Mouse (Mus musculus) c-Kit-positive CD71-negative TER-119-negative erythroid progenitor cells, embryonic 14.5 days (primary cell): Measurements from ENCODE around the gene Fam83c.
"Not testable (repeated sequence)": the region's sequence is repeated elsewhere in the genome, so short reads cannot be mapped to it uniquely, and the experiment has no call there.

ENCODE experiments used
- DNase-seq: peaks from one replicate; pipeline ENCODE4 v3.0.0-alpha.2; 2013; ENCODE audit warnings: low read depth

The Fam83c gene

GRCm38 (mm10) chr2:155834732-155835131 lies at the start of gene Fam83c:
TSS of gene Fam83c (minus strand) at chr2:155834854.
- no peak for DNase-seq

DNA sequence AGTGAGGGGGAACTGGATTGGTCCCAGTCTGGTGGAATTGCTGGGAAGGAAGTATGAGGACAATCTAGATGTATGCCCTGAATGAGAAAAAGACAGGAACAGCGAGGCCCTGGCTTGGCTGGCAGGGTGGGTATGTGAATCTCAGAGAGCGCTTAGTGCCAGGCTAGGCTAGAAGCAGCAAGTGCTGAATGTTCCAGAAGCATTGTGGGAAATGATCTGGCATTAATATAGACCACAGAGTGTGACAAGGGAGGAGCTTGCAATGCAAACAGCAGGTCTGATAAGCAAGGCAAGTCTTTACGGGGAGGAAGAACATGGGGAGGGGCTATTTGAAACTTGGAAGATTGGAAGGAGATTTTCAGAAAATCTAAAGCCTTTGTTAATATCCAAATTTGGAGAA lies 47.4 kb upstream of the Fam83c start:
- no peak for DNase-seq

DNA sequence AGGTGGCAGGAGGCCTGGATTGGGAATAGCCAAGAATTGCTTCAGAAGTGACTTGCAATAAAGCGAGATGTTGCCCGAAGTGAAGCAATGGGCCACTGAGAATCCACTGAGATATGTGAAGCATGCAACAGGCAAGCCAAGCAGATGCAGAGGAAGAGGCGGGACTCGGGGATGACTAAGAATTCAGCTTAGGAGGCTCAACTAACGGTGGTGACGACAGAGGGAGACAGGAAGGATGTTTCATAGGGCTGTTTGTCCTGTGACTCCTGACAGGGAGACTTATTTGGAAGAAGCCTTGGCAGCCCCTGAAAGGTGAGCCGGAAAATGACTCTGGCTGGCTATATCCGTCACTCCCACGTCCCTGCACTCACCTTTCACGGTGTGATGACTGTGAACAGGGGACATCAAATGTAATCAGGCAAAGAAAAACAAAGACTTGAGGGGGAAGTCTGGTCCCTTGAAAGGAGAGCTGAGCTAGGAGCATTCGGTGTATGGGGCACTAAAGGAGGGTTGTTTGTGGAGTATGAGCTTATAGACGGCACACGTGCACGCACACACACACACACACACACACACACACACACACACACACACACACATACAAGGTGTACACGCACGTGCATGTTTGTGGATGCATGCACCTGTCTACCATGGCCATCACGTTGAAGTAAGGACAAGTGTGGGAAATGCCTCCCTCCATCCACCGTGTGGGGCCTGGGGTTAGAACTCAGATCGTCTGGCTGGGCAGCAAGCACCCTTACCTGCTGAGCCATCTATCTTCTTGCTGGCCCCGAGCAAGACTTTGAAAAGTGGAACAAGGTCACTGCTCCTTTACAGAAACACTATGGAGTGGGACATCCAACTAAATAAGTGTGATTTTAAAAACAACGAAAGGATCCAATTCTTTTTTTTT lies 44.6 kb upstream of the Fam83c start:
- peak; percentile 20 for DNase-seq

GRCm38 (mm10) chr2:155873636-155874035 lies 39.0 kb upstream of the Fam83c start:
- no peak for DNase-seq

DNA sequence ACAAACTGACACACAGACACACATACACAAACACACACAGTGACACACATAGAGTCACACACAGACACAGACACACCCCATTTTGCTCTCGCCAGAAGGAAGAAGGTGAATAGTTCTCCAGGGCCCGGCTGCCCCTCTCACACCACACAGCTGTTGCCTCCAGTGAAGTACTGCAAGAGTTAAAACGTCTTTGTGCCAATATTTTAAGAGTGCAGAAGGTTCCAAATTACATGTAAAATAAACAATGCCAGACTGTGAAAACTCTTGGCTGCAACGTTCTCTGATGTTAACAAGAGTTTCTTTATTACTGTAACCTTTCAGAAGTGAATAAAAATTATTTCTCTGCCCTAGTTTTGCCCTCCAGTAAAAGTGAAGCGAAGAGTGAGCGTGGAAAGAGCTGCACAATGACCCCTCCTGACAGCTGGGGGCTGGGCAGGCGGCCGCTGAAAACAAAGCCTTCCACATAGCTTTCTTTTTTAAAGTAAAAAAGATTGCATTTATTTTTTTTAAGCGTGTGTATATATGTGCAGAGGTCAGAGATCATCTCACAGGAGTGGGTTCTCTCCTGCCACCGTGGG lies 38.4 kb upstream of the Fam83c start:
- DNase-seq, result no peak

DNA sequence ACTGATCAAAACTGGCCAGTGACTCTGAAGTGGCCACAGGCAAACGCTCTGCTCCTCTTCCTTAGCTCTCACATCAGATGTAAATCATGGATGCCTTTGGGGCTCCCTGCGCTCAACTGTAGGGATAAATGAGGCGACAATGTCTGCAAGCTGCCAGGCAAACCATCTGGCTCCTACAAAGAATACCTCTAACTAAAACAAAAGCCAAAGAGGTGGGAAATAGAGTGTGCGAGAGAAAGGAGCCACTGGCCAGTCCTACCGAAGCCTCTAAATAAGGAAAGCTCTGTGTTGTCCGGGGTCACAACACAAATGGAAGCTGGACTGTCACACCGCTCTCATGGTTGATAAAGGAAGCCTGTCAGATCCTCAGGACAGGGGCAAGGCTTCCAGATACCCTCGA lies 37.8 kb upstream of the Fam83c start:
- DNase-seq, result no peak

- no peak for DNase-seq
Observed at GRCm38 (mm10) chr2:155869772-155870171, 35.1 kb upstream of the Fam83c start.

DNA sequence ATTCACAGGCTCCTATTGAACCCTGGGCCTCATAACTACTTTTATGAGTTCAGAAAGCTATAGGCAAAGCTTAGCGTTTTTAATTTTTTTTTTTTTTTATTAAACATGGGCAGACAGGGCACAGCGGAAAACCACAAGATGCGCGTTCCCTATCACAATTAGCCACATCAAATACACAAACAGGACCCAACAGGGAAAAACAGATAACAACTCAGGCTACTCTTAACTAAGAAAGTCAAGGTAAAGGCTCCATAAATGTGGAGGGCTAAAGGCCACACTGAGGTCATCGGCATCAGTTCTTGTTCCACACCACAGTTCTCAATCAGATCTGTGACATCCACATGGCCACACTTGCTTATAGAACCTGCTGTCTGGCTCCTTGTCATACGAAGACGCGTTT lies 33.7 kb upstream of the Fam83c start:
- no peak for DNase-seq

DNA sequence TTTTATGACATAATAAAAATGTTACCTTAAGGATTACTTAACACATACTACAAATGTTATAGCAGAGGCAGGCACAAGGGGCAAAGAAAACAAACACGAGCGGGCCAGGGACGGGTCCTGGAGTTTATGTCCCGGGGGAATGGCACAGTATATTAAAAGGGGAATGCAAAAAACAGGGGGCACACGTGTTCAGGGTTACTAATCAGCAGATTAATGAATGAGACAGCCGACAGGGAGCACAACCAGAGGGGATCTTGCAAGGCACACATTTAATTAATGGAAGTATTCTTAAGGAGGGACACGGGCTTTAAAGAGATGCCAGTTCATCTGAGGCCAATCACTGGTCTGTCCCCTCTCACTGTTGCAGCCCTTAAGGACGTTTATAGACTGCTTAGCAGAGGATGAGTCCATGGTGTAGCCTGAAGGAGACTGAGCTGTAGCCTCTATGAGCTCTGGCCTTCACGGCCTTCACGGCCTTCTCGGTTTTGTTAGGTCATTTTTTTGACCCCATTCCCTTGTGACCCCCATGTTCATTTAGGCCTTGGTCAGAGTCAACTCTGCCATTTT lies 28.7 kb upstream of the Fam83c start:
- no peak for DNase-seq

GRCm38 (mm10) chr2:155862573-155863300 lies 28.1 kb upstream of the Fam83c start:
- DNase-seq, result no peak

GRCm38 (mm10) chr2:155861581-155861980 lies 26.9 kb upstream of the Fam83c start:
- DNase-seq, result no peak

- no peak for DNase-seq
Observed at GRCm38 (mm10) chr2:155860102-155860501, 25.4 kb upstream of the Fam83c start.

DNA sequence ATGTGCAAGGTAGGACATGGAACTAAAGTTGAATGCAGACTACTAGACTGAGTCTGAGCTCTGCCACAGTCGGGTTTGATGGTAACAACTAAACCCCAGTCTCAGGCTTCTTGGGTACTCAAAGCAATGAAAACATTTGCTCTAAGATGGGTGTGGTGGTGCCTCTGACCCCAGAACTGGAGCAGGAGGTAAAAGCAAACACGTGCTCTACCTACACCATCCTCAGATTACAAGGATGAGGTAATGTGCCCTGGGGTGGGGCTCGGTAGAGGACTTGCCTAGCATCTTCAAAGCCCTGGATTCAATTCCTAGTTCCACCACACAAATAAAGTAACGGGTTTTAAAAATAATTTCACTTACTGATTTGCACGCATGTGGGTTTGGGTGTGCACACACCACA lies 17.9 kb upstream of the Fam83c start:
- no peak for DNase-seq

DNA sequence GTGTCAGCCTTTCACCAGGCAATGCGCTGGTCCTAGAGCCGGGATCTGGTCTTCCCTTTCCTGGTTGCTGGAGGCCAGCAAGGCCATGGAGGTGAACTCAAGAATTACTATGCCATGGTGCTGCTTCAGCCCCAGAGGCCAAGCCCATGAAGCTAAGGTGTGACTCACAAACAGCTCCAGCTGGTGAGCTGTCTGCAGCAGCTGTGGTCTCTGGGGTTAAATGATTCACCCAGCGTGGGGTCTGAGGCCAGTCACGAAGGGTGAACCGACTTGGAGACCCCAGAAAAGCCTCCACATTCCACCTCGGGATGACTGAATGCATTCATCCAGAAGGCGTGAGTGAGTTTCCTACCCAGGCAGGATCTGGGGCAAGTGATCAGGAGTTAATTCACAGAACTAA lies 15.5 kb upstream of the Fam83c start:
- DNase-seq, result no peak

GRCm38 (mm10) chr2:155849464-155849863 lies 14.8 kb upstream of the Fam83c start:
- no peak for DNase-seq

- peak; percentile 69 for DNase-seq
Observed at GRCm38 (mm10) chr2:155848291-155848690, 13.6 kb upstream of the Fam83c start.

DNA sequence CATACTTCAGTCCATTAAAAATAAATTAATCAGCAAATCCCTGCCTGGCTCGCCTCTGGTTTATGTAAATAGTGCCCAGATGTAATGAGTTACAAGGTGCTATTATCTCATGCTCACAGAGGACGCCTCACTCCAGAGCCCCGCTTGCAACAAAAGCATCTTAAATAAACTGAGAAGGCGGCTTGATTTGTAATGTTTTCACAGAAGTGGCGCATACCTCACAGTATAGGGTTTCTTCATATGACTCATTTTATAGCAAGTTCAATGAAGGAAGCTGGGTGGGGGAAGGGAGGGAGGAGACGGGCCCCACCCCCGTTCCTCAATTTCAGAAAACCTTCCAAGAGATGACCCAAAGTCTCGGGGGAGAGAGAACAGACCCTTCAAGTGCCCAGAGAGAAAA lies 12.3 kb upstream of the Fam83c start:
- DNase-seq, result no peak

GRCm38 (mm10) chr2:155838961-155839360 lies 4.3 kb upstream of the Fam83c start:
- no peak for DNase-seq

GRCm38 (mm10) chr2:155837961-155838360 lies 3.3 kb upstream of the Fam83c start:
- DNase-seq, result no peak

DNA sequence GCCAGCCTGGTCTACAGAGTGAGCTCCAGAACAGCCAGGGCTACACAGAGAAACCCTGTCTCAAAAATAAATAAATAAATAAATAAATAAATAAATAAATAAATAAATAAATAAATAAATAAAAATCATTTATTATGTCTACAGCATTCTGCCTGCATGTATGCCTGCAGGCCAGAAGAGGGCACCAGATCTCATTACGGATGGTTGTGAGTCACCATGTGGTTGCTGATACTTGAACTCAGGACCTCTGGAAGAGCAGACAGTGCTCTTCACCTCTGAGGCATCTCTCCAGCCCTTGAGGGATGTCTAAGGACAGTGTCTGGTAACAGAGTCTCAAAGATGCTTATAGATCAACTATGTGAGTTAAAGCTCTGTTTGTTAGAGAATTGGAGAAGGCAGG lies 2.6 kb downstream of the Fam83c start:
- DNase-seq, result not testable (repeated sequence)

- no peak for DNase-seq
Observed at GRCm38 (mm10) chr2:155831302-155831701, 3.4 kb downstream of the Fam83c start.

DNA sequence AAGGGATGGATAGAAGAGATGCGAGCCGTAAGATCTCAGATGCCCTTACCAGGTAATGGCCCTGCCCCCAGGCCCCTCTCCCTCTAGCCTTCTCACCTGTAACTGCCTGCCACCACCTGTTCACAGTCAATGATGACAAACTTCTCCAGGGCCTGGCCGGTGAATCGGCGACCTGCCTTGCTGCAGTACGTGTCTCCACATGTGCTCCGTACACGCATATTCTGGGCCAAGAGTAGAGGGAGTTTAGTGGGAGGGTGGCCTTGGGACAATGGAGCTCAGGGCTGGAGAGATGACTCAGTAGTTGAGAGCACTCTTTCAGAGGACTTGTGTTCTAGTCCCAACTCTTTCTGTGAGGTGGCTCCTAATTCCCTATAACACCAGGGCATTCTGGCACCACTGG lies 3.8 kb downstream of the Fam83c start:
- no peak for DNase-seq
